Mouse (Mus musculus) neural tube, embryonic 14.5 days (tissue): ENCODE measurements around the gene Slc4a1ap. TPM values are rescaled to one million over a fixed set of nuclear protein-coding genes. Genes with fewer than 3 reads are reported as not detected.

Source experiments
- polyA plus RNA-seq: library from polyadenylated mRNA; unstranded; fragments of >200 nt; fragmentation: Nextera tagmentation; extraction: Ambion mirVana; gene quantifications from 2 replicates; pipeline ENCODE4 v1.2.1, GENCODE M21; 2014

The Slc4a1ap gene
- polyA plus RNA-seq, 1 experiment from 2014 or later = 35.4 TPM

Other genes starting within 250 kb of the Slc4a1ap start
- 32.6 and 45.4 TPM in 2 replicates for gene Ift172, start 235.9 kb upstream of the Slc4a1ap start, polyA plus RNA-seq
- 106 and 113 TPM in 2 replicates for gene Fndc4, start 230.9 kb upstream of the Slc4a1ap start, polyA plus RNA-seq
- gene Gckr, start 229.6 kb upstream of the Slc4a1ap start, polyA plus RNA-seq = 0.21 and 0.61 TPM in 2 replicates
- 102 and 117 TPM in 2 replicates for gene Zfp512, start 74.6 kb upstream of the Slc4a1ap start, polyA plus RNA-seq
- gene 4930548H24Rik, start 41.3 kb upstream of the Slc4a1ap start, polyA plus RNA-seq = not detected in 2 replicates
- 78.6 and 80.9 TPM in 2 replicates for gene Gpn1, start 32.3 kb upstream of the Slc4a1ap start, polyA plus RNA-seq
- gene Supt7l, start 812 bp downstream of the Slc4a1ap start, polyA plus RNA-seq = 21.6 and 22.4 TPM in 2 replicates
- gene Mrpl33, start 69.9 kb downstream of the Slc4a1ap start, polyA plus RNA-seq = 189 and 200 TPM in 2 replicates
- gene Rbks, start 170.6 kb downstream of the Slc4a1ap start, polyA plus RNA-seq = 4.0 and 4.3 TPM in 2 replicates
- gene Babam2, start 170.7 kb downstream of the Slc4a1ap start, polyA plus RNA-seq = 37.9 and 43.5 TPM in 2 replicates